Mouse (Mus musculus): ENCODE data around the gene Glipr1l3.

DNA sequence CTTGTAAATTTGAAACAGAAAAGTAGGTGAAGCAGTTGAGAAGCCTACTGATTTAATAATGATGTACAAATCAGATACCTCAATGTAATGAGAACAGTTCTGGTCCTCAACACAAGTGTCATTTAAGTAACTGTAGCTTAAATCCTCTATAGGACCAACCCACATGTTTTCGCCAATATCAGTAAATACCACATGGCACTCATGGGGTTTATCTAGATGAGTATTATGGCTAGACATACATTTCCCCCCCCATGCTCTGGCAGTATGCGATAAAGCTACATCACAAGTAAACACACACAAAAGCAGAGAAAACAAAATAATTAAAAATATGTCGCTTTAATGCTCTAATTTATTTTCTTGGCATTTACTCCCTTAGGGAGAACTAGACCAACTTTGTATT is 27.9 kb downstream of the Glipr1l3 start:
- TF ChIP-seq EP300 (IDR thresholded peaks at IDR 0.05; ENCODE audit: low read depth) (no peak), CTCF (IDR thresholded peaks at IDR 0.05; ENCODE audit: low read depth) (no peak)
